Mouse (Mus musculus) layer of hippocampus, postnatal 36 days (tissue): Measurements from ENCODE around the gene Fosl2. TPM values are rescaled to one million over a fixed set of nuclear protein-coding genes. Genes with fewer than 3 reads are reported as not detected.

Experiments used
- DNase-seq, 2 experiments: peaks; one replicate each; pipeline ENCODE4 v3.0.0; 2022
- total RNA-seq, 2 experiments: library from RNA; stranded (reverse); gene quantifications; 2 replicates each; pipeline ENCODE4 v1.2.3; 2021

Fosl2 gene
- total RNA-seq, 2 experiments from 2014 or later = 55.5 to 59.3 TPM

DNA sequence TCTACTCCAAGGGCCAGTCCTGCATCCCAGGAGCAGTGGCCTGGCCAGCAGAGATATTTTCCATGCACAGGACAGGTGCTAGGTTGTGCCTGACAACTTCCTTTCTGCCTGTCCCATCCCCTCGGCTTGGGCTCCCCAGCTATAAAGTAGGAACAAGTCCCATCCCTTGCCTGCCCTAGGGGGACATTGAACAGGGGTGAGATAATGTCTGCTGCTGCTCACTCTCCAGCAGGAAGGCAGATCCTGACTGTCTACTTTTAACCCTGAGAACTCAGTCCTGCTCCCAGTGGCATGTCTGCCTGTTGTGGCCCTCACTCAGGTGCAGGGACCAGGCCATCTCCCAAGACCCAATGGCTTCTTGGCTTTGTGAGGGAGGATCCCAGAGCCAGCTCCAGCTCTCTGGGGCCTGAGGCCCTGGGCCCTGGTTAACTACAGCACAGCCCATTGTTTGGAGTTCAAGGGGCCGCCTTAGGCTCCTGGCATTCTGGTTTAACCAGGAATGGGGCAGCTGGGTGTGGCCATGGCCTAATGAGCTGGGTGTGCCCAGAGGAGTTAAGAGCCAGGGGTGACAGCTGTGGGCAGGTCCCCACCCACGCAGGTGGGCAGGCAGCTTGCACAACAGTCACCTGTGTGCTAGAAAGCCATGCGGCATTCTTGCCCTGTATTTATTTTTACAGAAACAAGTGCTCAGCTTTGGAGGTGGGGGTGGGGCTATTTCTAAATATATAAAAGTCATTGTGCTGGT, 47.5 kb downstream of the Fosl2 start:
- no peak for DNase-seq

DNA sequence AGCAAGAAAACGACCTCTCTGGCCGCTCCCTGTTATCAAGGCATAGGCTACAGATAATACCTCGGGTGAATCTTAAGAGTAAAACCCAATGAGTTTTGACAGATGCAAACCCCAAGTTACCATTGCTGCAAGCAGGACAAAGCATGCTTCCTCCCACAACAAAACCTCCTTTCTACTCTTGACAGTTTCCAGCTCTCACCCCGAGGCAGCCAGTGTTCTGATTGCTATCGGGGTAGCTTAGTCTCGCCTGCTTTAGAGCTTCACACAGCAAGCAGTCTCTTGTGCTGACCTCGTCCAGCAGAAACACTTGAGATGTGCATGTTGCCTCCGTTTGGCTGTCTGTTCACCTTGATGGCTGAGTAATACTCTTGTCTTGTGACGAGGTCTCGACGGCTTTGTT, 52.1 kb downstream of the Fosl2 start:
- DNase-seq = no peak

DNA sequence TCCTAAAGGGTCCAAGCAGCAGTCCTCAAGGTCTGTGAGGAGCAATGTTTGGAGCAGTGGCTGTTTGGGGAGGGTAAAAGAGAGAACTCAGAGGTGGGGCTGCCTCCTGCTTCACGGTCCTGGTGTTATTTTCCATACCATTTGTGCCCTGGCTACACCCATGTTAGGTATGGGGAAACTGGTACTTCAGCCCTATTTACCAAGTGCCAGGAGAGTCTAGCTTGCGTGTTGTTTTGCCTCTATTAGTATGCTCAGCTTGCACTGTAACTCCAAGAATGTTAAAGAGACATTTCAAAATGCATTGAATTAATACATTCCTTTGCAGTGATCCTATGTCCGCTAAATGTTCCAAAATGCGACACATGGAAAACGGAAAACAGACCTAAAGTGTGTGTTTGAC, 55.7 kb downstream of the Fosl2 start:
- DNase-seq = no peak

DNA sequence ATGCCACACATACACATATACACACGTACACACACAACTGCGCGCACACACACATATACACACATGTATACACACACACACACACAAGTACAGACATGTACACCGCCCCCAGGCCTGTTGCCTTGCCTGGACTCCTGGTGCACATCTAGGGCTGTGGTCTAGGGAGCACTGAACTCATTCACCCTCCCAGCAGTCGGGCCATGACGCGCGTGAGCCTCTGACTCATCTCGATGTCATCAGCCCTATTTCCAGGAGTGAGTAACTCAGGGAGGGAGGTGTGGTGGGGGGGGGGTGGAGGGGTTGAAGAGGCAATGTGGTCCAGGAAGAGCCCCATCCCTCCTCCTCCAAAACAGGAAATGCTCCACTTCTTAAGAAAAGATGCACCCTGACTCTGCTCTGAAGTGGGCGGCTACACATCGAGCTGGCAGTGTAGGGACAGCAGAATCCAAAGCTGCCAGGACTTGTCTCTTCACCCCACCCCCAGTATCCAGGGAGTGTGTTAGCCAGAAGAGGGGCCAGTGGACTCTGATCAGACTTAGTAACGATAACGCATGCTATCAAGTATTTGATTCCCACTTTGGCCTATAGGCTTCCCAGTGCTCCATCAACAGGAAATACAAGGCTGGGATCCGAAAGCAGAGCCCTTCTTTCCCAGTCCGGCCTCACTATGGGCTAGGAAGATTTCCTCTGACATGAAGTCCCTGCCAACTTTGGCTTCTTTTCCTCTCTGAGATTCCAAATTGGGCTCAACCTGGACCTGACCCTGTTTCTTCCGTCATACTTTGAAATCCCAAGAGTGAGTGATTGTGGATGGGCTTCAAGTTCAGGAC, 56.6 kb downstream of the Fosl2 start:
- DNase-seq = no peak

DNA sequence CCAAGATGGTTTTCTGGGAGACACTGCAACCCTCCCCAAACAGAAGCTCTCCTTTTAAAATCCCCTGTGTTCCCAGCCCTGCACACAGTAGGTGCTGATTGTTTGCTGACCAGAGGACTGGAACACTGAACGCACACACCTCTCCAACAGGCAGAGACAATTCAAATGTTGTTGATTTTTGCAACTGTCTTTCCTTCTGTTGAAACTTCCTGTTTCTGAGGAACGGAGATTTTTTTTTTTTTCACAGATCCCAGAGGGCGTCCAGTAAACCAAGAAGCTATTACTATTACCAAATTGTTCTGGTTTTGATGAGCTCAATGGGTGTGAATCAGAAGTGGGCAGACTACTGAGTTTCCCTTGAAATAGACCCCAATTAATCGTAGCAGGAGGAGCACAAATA, 58.6 kb downstream of the Fosl2 start:
- DNase-seq = no peak

GRCm38 (mm10) chr5:32195857-32196609, 60.4 kb downstream of the Fosl2 start:
- no peak for DNase-seq

DNA sequence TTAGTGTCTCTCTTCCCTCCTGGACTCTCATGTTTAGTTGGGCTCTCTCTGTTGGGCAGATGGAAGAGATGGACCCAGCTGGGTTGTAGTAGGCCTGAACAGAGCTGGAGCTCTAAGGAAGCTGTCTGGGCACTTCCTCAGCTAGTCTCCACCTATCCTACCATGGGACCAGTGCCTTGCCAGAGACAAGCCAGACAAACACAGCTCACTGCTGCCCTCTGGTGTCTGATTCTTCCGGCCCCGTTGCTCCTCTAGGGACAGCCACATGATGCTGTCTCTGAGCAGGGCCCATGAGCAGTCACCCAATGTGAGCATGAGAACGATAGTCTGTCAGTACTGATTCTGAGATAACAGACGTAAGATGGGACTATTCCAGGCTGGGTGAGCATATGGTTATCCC, 62.1 kb downstream of the Fosl2 start:
- peak; percentile 85 to 86 for DNase-seq

DNA sequence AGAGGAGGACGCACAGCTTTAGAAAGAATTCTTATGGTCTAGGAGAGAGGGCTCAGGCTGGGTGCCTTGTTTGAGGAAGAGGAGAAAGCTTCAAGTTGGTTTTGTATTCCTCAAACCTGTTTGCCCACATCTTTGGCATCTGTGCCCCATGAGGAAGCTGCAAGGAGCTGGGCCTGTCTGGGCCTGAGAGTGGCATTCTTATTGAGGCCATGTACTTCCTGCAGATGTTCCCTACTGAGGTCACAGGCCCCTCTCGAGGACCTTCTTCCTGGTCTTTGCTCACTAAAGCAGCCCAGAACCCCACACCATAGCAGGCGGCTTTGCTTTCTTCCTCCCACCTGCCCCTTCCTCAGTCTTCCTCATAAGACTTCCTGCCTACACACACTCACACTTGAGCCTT, 63.5 kb downstream of the Fosl2 start:
- DNase-seq = no peak

- no peak for DNase-seq
Observed at GRCm38 (mm10) chr5:32199594-32199993, 64.0 kb downstream of the Fosl2 start.

DNA sequence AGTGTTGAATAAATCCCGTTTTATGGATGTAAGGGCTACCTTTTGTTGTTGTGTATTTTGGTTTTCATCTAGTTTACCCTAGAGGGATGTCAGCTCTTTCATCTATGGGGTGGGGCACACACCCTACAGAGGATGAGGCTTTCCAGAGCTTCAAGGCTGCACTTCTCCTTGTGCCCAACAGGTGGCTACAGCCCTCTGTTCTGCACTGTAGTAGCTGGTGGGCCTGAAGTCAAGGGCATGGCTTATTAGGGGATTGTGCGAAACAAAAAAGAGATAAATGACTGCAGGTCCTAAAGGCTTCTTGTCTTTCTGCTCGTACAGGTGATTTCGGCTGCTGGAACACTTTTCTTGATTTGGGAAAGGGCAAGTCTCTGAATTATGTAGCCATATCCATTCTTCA, 69.1 kb downstream of the Fosl2 start:
- DNase-seq = no peak

GRCm38 (mm10) chr5:32206726-32207125, 71.1 kb downstream of the Fosl2 start:
- peak in 1 of 2 experiments; percentile 48 for DNase-seq

Other genes starting within 250 kb of the Fosl2 start
- gene Plb1, start 96.9 kb downstream of the Fosl2 start, total RNA-seq = 1 to 10 TPM in 1 of 2 experiments, under 1 TPM in 1; 0.86 to 1.2 TPM